Mouse (Mus musculus): Measurements from ENCODE around the gene Atf5.

The Atf5 gene

DNA sequence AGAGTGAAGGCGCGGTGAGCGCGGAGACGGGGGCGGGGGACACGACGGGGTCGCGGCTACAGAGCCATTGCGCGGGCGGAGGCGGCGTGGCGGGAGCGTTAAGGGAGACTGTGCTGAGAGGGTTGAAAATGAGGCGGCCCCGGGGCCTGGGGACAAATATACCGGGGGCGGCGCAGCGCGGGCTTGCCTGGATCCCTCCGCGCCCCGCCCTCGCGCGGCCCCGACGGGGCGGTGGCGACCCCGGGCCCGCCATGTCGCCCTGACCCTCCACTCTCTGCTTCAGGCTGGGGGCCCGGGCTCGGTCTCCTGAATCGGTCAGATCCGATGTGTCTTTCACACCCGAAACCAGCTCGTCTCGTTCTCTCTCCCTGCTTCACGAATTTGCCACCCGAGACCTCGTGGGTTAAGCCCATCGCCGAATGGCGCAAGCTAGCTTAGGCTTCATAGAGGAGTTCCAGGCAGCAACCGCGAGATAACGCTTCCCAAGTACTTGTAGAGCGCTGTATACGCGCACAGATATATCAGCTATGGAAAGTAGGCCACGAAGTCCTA is at the start of gene Atf5:
Gene Atf5, minus strand, starts transcription at position 189 of the 552 bp plus-strand sequence.
- DNase-seq: peak; percentile 68

DNA sequence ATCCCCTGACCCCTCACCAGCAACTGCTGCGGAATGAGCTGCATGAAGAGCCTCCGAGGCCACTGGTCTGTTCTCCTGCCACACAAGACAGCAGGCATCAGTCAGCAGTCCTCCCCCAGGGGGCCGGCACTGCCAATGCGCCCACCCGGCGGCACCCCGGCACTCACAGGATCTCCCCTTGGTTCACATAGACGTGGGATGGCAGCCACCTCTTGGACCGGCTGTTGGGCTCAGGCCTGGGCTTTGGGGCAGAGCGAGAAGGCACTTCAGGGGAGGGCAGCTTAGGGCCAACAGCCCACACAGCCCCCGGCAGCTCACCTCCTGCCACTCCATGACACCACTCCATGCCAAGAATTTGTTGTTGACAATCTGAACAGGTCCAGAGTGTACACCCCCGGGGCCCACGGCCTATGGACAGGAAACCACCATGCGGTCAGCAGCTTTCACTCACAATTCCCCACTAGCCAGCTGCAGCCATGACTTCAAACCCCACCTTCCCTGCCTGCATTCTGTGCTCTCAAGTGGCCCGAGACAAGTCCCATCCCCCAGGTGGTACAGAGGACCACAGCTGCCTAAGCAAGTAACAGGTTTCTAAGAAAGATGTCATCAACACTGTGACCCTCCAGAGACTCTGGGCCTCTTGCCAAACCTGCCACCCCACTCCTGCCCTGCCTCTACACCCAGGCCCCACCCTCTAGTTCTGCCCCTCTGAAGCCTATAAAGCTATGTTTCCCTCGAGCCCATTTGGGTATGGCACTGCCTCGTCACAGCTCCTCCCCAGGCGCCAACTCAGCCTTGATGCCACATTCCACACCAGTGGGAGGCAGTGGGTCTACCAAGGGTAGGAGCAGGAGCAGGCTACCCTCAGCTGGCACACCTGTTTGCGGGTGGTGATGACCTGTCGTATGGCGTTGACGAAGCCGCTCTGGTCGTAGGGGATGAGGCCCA is 48.4 kb upstream of the Atf5 start:
- DNase-seq: no peak

DNA sequence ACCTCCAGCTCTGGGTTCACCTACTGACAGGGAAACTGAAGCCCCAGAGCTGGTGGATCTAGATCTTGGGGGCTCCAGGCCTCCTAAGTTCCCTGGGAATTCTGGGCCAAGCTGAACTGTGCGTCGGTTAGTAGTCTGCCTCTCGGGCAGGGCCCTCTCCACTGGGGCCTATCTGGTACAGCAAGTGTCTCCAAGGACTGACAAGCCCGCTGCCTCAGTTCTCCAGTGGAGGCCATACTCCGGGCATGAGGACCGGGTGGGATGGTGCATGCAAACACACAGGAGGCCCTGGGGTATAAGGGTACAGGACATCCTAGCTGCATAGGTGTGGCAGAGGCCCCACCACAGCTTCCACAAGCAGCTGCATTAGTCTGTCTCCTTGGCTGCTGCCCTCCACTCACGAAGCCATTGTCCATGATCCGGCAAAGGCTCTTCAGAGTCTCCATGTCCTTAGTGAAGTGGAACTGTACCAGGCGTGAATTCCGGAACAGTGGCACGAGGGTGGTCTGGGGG is 47.6 kb upstream of the Atf5 start:
- no peak for DNase-seq

DNA sequence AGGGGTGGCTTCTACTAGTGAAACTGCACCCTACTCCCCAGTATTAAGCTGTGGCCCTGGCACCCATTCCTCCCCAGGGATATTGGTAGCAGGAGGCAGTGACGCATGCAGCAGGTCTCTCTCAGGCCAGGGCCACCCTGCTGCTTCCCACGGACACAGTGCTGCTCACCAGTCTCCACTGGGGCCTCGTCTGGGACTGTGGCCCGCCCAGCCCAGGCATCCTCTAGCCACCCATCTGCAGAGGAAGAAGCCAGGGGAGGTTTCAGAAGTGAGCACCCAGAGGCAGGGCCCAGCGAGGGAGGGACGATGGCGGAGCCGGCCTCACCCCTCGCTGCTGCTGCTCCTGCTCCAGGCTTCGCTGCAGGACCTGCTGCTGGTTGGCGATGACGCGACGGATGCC is 46.8 kb upstream of the Atf5 start:
- DNase-seq: no peak

DNA sequence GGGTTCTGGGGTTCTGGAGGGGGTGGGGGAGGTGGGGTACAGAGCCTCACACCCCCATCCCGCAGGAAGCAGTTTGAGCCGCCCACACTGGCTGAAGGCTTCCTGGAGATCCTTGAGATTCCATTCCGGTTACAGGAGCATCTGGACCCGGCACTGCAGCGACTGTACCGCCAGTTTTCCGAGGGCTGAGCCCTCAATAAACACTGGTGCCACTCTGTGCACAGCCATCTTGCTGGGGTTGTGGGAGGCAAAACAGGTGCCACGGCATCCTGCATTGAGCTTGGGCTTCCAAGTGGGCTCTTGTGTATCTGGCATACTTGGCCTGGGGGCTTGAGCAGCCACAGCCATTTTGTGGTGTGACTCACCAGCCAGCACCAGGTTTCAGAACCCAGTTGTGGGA is 46.0 kb upstream of the Atf5 start:
- no peak for DNase-seq

DNA sequence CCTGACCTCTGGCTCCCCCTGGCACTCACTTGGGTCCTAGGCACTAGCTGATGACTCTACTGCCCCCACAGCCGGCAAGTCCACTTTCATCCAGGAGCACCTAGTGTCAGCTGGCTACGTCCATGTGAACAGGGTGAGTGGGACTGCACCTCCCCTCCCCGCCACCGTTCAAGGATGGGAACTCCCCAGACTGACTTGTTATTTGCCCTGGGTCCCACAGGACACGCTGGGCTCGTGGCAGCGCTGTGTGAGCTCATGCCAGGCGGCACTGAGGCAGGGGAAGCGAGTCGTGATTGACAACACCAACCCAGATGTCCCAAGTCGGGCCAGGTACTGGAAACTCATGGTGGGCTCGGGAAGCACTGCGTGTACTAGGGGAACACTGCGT is 45.0 kb upstream of the Atf5 start:
- DNase-seq: no peak

DNA sequence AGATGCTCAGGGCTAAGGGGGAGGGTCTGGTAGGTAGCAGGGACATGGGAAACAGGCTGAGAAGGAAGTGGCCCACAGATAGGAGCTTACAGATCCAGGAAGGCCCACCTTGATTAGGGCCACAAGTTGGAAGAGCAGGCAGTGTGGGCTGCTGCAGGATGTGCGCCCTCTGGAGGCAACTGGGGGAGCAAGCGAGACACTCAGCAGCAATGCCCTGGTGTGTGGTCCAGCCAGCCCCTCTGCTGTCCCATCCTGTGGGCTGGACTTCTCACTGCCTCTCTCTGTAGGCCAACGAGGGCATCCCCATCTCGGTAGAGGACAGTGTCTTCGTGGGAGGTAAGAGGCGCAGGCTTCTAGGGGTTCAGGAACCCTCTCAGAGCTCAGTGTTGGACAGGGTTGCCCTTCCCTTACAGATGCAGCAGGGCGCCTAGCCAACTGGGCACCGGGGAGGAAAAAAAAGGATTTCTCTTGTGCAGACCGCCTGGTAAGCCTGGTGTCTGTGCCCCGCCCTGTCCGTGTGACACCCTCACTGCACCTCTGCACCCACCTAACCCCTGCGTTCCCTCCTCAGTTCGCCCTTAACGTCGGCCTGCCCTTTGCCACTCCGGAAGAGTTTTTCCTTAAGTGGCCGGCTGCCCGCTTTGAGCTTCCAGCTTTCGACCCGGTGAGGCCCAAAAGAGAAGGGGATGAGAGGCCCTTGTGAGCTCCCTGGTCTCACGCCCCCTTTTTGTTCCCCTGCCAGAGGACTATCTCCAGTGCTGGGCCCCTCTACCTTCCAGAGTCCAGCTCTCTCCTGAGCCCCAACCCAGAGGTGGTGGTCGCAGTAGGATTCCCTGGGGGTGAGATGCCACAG is 44.3 kb upstream of the Atf5 start:
- DNase-seq: peak; percentile 83

DNA sequence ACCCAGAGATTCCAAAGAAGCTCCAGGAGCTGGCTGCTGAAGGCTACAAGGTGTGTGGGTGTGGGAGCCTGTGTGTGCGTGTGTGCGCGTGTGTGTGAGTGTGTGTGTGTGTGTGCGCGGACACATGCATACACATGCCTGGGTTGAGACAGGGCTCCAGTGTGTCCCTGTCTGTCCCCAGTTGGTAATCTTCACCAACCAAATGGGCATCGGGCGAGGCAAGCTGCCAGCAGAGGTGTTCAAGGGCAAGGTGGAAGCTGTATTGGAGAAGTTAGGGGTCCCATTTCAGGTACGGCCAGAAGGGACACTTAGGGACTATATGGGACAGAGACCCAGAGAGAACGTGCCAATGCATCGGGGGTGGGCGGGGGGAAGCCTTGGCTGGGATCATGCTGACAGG is 43.4 kb upstream of the Atf5 start:
- DNase-seq: no peak

DNA sequence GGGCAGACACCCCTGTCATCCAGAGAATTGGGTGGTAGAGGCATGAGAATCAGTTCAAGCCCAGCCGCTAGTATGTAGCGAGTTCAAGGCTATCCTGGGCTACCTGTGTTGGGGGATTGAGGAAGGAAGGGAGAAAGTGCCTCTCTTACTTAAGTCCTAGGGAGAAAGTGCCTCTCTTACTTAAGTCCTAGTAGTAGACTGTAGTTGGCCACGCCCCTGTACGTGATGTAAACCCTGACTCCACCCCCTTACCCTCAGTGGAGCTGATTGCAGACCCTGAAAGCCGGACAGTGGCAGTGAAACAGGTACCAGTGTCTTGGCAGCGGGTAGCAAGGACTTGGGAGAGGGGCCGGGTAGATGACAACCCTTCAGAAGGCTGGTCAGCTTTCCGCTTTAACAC is 41.4 kb upstream of the Atf5 start:
- DNase-seq: no peak

DNA sequence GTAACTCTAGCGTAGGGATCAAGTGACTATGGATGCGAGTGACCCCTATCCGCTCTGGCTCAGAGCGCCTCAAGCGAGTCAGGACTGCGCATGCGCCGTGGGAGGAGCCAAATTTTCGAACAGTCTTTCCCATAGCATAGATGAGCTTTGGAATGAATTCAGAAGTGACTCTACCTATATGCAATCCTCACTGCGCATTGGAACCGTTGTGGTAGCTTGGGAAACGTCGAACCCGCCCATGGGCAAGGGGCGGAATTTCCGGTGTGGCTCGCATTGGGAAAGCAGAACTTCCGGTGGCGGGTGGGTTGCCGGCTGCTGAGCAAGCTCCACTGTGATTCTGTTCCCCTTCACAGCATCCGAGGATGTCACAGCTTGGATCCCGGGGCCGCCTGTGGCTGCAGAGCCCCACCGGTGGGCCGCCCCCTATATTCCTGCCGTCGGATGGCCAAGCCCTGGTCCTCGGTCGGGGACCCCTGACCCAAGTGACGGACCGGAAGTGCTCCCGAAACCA is 40.6 kb upstream of the Atf5 start, which contains the start of gene Pnkp:
Gene Pnkp, plus strand, starts transcription at position 98 of the 511 bp plus-strand sequence.
- peak; percentile 86 for DNase-seq

DNA sequence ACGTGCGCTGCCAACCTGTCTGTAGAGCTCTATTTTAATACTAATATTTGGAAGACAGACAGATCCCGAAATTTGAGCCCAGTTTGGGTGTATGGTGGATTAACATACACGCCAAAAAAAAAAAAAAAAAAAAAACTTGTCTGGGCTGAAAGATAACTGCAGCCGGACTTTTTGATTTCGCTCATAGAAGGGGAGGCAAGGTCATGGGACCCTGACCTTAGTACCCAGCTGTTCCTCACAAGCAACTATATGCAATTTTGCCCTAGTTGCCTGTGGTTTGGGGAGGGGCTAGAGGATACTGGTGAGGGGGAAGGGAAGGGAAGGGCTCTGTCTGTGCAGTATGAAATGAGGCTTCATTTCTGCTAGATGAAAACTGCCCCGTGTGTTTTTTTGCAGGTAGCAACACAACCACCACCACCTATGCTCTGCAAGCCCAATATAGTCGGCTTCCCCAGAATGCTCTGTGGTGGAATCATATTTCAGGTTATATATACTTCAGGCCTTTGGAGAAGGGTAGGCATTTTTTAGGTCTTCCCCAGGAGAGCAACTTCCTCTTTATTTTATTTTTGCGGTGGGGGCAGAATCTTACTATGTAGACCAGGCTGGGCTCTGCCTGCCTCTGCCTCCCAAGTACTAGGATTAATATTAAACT is 39.9 kb upstream of the Atf5 start:
- no peak for DNase-seq

DNA sequence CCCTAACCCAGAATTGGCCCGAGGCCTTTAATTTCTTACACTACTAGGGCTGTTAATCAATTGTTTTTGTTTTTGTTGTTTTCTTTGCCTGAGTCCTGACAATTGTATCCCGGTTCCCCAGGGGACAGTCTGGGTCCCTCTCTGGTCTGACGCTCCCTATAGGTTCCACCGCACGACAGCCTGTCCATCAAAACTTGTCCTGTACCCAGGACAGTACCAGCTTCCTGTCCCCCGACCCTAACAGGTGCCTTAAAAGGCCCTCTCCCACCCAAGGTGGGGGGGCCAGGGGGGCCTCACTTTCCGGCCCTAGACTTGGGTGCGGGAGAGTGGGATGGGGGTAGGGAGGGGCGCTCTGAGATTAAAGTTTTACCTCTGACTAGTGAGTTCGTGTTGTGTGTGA is 38.6 kb upstream of the Atf5 start:
- no peak for DNase-seq

DNA sequence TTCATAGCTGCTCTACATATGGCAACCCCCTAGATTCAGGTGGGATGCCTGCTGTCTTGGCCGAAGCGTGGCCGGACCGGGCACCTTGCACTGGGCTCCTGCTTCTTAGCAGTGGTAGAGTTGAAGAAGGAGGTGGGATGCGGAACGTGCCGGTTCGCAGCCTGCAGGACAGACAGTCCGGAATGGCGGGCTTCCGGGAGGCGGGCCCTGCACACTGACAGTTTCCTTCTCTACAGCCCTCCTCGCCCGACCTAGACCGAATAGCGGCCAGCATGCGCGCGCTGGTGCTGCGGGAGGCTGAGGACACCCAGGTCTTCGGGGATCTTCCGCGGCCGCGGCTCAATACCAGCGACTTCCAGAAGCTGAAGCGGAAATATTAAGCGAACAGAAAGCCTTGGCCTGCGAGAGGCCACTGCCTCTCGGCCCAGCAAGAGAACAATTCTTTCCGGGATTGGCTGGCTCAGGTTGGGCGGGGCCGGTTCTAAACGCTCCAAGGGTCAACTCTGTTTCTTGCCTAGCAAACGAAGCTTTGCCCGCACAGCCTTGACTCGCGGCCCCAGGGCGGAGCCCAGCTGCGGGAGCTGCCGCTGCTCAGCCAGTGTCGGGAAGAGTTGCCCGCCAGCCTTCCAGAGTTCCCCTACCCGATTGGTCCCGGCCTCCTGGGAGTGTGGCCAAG is 38.0 kb upstream of the Atf5 start:
- peak; percentile 68 for DNase-seq

DNA sequence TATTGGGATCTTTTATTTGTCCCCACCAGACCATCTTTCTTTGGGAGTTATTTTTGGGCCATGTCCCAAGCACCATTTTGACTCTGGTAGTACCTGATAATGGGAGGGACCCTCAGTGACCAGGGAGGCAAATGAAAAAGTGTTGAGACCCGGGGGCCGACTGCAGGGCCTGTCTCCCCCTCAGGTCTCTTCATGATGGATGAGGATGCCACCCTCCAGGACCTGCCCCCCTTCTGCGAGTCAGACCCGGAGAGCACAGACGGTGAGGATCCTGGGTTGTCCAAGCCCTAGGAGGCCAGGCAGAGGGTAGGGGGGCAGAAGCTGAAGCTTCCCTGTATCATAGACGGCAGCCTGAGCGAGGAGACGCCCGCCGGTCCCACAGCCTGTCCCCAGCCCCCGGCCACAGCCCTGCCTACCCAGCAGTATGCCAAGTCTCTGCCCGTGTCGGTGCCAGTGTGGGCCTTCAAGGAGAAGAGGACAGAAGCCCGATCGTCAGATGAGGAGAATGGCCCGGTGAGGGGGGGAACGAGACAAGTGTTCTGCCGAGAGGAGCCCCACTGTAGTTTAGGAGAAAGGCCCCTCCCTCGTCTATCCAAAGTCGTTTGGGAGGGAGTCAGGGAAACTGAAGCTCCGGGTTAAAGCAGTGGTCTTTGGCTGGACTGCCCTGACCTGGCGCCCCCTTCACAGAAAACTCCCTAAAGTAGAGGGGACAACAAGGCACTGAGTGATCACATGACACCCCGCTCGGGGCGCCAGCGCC is 37.3 kb upstream of the Atf5 start:
- no peak for DNase-seq

DNA sequence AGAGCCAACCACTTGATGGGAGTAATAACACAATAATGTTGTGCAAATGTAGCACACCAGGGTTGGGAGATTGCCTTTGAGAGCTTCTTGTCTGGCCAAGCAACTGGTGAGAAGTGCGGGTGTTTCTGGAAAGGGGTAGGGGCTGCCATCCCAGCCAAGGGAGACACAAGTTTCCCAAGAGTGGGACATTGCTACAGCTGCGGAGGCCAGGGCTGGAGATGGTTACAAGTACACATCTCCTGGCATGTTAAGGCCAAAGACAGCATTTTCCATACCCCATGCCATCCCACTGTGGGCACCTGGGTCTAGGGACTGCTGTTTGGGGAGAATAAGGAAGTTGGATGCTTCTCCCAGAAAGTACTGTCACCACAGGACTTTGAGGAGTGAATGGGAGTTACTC is 36.6 kb upstream of the Atf5 start:
- no peak for DNase-seq

DNA sequence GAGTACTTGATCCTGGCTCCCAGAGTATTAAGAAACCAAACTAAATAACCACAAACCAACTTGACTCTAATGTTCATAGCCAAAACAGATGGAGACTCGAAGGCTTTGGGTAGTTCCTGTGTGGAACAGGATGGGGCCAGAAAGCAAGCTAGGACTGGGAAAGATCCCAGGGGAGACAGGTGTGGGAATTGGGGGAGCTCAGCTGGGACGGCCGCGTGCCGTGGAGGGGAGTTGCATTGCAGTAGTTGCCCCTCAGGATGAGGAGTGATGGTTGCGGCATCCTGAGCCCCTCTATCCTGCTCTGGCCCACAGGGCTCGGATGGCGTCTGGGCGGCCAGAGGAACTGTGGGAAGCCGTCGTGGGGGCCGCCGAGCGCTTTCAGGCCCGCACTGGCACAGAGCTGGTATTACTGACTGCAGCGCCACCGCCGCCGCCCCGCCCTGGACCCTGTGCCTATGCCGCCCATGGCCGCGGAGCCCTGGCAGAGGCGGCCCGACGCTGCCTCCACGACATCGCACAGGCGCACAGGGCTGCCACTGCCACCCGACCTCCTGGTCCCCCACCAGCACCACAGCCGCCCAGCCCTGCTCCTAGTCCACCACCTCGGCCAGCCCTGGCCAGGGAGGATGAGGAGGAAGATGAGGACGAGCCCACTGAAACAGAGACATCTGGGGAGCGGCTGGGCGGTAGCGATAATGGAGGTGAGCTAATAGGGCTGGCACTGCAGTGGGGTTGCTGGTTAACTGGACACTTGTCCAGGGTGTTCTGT is 36.0 kb upstream of the Atf5 start:
- DNase-seq: no peak

DNA sequence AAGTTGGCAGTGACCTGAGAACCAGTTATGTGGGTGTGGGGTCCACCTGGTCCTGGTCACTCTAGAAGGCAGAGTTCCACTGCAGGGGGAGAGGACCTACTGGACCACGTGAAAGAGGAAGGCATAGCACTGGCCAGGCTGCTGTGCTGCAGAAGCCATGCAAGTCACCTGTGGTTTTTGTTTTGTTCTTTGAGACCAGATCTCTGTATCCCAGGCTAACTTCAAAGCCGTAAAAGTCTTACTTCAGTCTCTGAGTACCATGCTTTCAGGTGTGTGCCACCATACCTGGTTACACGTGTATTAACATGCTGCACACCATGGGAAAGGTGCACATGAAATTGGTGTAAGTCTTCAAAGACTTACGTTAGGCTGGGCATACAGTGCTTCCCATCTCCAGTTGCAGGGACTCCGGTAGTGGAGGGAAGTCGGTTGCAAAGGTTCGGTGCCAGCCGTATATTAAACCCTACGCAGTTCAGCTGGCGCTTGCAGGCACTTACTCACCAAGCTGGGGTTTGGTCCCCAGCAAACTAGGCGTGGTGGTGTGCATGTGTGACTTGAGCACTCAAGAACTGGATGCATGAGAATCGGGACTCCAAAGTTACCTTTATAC is 35.3 kb upstream of the Atf5 start:
- no peak for DNase-seq

DNA sequence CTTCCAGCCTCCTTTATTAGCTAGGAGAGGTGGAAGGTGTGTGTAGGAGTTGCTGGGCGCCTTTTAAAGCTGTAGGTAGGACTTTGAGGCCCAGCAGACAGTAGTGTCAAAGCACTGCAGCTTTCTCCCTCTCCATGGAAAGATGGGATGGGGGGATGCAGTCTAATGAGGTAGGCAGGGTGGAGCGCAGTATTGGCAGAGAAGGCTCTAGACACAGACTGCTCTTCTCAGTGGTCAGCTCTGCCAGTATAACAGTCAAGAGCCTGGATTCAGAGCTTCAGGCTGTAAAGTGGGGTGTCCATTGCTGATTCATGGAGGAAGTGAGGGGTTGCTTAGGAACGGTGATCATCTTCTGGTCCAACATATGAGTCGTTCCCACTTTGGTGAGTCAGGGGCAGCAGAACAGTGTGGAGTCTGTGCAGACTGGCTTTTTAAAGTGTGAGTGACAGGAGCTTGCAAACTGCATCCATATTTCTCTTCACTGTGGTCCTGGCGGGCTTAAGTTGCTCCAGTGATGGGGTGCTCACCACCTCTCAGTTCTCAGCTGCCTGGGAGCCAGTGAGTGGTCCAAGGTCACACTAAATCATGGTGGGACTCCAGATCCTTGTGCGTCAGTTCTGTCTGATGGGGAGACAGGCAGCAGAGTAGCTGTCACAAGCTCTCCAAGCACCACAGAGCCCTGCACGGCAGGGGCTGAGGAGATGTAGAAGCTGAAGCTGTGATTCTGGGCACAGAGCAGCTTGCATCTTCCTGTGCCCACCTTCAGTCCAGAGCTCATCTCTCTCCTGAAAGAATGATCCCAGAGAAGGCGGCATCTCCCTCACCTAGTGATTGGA is 34.5 kb upstream of the Atf5 start:
- no peak for DNase-seq

DNA sequence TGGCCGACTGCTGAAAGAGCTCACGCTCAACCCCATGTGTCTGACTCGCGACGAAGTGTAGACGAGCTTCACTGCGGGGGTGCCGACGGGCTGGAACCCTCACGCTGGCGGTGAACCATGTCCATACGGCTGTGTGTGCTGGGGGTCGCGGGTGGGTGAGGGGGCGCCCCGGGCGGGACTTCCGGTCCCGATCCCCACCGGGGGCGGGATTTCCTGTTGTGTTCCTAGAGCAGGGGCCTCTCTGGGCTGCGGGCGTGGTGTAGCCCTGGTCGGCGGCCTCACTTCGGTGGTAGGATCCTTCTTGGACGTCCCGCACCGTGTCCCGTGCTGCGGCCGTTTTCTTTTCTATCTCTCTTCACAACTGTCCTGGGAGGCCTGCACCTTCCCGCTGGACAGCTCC is 33.7 kb upstream of the Atf5 start:
- peak; percentile 83 for DNase-seq
